Mouse (Mus musculus): ENCODE data around the gene Tnrc6b. TPM values are rescaled to one million over a fixed set of nuclear protein-coding genes. Genes with fewer than 3 reads are reported as not detected.

The Tnrc6b gene
- polyA plus RNA-seq, 1 experiment, result 8.2 TPM

DNA sequence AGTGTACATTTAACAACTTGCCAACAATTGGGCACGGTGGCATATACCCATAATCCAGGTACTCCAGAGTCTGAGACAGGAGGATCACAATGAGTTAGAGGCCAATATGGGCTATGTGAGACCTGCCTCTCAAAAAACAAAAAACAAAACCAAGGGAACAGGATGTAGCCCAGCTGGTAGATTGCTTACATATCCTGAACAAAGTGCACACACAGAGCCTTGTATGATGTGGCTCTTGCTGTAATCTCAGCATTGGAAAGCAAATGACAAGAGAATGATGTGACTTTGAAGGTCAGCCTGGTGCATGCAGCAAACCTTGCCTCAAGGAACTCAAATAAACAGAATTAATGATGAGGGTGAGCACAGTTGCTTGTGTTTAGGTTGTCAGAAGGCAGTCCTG is 30.7 kb downstream of the Tnrc6b start:
- Histone ChIP-seq H3K9me3 (ENCODE audit: control insufficient read depth, low read length) (no peaks in the 10 kb centered on the region), H3K27me3 (ENCODE audit: control insufficient read depth) (no peaks in the 10 kb centered on the region), H3K4me3 (replicated peaks) (no peak overlapping the region), H3K4me1 (ENCODE audit: control insufficient read depth) (peaks cover 74% of the 10 kb centered on the region), H3K36me3 (ENCODE audit: control insufficient read depth) (no peaks in the 10 kb centered on the region; the same call in 1 of the 2 replicates)
- TF ChIP-seq GATA1 (IDR thresholded peaks at IDR 0.05; ENCODE audit: low read length) (no peak), TAL1 (IDR thresholded peaks at IDR 0.05; ENCODE audit: low read length) (no peak)

DNA sequence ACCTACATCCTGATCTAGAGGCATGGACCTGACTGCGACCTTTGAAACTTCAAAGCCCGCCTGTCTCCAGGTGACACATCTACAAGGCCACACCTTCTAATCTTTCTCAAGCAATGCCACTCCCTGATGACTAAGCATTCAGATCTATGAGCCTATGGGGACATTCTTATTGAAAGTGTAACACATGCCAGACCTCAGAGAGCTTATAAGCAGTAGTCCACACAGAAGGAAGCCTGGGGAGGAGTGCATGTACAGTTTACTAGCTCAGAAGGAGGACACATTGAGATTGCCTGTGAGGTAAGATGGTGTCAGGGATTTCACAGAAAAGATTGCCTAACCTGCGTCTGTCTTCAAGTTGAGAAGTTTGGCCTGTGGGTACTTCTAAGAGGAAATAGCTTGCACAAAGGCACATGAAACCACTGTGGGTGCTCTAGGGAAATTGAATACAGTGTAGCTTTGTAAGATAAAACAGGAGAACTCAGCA is 31.9 kb downstream of the Tnrc6b start:
- Histone ChIP-seq H3K4me1 (ENCODE audit: control insufficient read depth) (peaks cover 72% of the 10 kb centered on the region), H3K36me3 (ENCODE audit: control insufficient read depth) (no peaks in the 10 kb centered on the region; the same call in 1 of the 2 replicates)

DNA sequence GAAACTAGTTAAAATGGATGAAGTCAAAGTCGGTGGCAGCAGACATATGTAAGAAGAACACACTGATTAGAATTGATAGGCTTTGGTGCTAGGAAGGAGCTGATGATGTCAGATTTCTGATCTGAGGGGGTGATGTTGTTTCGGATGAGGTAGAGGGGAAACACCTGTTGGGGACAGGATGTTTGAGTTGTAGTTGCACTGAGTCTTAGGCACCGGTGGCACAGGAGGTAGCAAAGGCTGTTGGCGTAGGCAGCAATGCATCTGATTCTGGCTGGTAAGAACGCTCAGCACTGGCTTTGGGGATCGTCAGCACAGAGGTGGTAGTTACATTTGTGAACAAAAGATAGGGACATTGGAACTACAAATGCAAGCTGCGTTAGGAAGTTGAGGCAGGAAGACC is 32.5 kb downstream of the Tnrc6b start:
- no peak for TF ChIP-seq GATA1 (IDR thresholded peaks at IDR 0.05; ENCODE audit: low read length)
- no peak for TF ChIP-seq TAL1 (IDR thresholded peaks at IDR 0.05; ENCODE audit: low read length)
- Histone ChIP-seq H3K27me3 (ENCODE audit: control insufficient read depth) (no peaks in the 10 kb centered on the region), H3K4me3 (replicated peaks) (peak overlapping the region; percentile 6), H3K36me3 (ENCODE audit: control insufficient read depth) (peaks cover 2% of the 10 kb centered on the region), H3K9me3 (ENCODE audit: control insufficient read depth, low read length) (no peaks in the 10 kb centered on the region), H3K4me1 (ENCODE audit: control insufficient read depth) (peaks cover 73% of the 10 kb centered on the region)

More for the DNA sequence above, 31.9 kb downstream of the Tnrc6b start:
- H3K27me3 ChIP-seq (ENCODE audit: control insufficient read depth), result no peaks in the 10 kb centered on the region
- H3K9me3 ChIP-seq (ENCODE audit: control insufficient read depth, low read length), result no peaks in the 10 kb centered on the region
- H3K4me3 ChIP-seq (replicated peaks), result peak overlapping the region; percentile 29
- TF ChIP-seq GATA1 (IDR thresholded peaks at IDR 0.05; ENCODE audit: low read length) (no peak), TAL1 (IDR thresholded peaks at IDR 0.05; ENCODE audit: low read length) (0 out of 3 replicates have a peak, but pooled peaks have one; percentile 10)

DNA sequence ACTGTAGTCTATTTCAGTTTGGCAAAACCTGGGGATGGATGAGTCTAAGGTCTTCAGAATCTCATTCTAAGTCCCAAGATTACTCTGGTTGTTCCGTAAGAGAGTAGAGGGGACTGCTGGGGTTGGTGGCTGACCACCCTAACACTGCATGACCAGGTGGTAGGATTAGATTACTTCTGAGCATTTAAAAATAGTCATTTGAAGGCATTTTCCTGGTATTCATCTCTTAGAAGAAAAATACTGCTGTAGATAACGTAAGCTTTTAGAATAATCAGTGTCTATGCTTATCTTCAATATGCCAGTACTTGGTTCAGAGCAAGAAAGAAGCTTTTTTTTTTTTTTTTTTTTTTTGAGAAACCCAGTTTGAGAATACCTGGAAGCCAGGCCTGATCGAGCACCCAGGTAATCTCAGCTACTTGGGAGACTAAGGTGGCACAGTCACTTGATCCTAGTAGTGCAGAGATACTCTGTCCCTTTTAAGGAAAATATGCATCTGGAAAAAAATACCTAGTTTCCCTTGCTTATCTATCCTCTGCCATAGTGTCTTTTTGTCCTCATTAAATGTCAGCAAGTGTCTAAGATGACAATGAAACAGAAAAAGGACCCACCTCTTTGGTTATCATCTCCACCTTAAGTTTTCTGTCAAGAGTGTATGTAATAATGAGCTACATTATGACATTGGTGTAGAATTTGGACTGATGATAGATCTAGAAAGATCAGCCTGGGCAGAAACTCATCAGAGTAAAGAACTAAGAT is 33.7 kb downstream of the Tnrc6b start:
- peak; percentile 38; the same call in 1 of the 3 replicates for TF ChIP-seq TAL1 (IDR thresholded peaks at IDR 0.05; ENCODE audit: low read length)
- TF ChIP-seq GATA1 (IDR thresholded peaks at IDR 0.05; ENCODE audit: low read length), result no peak; the same call in 1 of the 2 replicates
- H3K27me3 ChIP-seq (ENCODE audit: control insufficient read depth), result no peaks in the 10 kb centered on the region
- no peak overlapping the region for H3K4me3 ChIP-seq (replicated peaks)
- peaks cover 75% of the 10 kb centered on the region for H3K4me1 ChIP-seq (ENCODE audit: control insufficient read depth)
- H3K9me3 ChIP-seq (ENCODE audit: control insufficient read depth, low read length), result no peaks in the 10 kb centered on the region
- peaks cover 6% of the 10 kb centered on the region for H3K36me3 ChIP-seq (ENCODE audit: control insufficient read depth)

- Histone ChIP-seq H3K27me3 (ENCODE audit: control insufficient read depth) (no peaks in the 10 kb centered on the region), H3K36me3 (ENCODE audit: control insufficient read depth) (peaks cover 19% of the 10 kb centered on the region), H3K9me3 (ENCODE audit: control insufficient read depth, low read length) (no peaks in the 10 kb centered on the region), H3K4me1 (ENCODE audit: control insufficient read depth) (peaks cover 71% of the 10 kb centered on the region), H3K4me3 (replicated peaks) (no peak overlapping the region)
- TF ChIP-seq GATA1 (IDR thresholded peaks at IDR 0.05; ENCODE audit: low read length) (no peak), TAL1 (IDR thresholded peaks at IDR 0.05; ENCODE audit: low read length) (no peak)
Measured at GRCm38 (mm10) chr15:80748979-80749378, 37.9 kb downstream of the Tnrc6b start.

DNA sequence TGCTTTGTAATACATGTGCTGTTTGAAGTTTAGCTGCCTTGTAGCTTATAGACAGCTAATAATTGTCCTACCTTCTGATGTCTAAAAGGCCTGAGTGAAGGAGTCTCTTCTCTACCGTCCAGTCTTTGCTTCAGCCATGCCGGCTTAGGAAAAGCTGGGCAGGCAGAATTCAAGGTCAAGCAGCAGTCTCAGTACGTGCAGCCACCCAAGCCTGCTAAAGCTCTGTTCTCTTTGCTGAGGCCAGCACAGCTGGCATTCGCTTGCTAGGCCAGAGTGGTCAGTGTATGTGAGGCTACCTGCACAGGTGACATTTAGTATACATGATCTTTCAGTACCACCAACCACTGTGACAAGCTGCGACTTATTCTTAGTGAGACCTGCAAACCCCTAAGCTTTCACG is 42.2 kb downstream of the Tnrc6b start:
- no peaks in the 10 kb centered on the region for H3K9me3 ChIP-seq (ENCODE audit: control insufficient read depth, low read length)
- H3K4me1 ChIP-seq (ENCODE audit: control insufficient read depth), result peaks cover 68% of the 10 kb centered on the region
- no peaks in the 10 kb centered on the region for H3K27me3 ChIP-seq (ENCODE audit: control insufficient read depth)
- no peak for TF ChIP-seq GATA1 (IDR thresholded peaks at IDR 0.05; ENCODE audit: low read length)
- TF ChIP-seq TAL1 (IDR thresholded peaks at IDR 0.05; ENCODE audit: low read length), result no peak
- no peak overlapping the region for H3K4me3 ChIP-seq (replicated peaks)
- H3K36me3 ChIP-seq (ENCODE audit: control insufficient read depth), result peaks cover 37% of the 10 kb centered on the region

GRCm38 (mm10) chr15:80754103-80754502 is 43.0 kb downstream of the Tnrc6b start:
- H3K4me3 ChIP-seq (replicated peaks), result no peak overlapping the region
- peaks cover 65% of the 10 kb centered on the region for H3K4me1 ChIP-seq (ENCODE audit: control insufficient read depth)
- no peaks in the 10 kb centered on the region for H3K27me3 ChIP-seq (ENCODE audit: control insufficient read depth)
- TF ChIP-seq GATA1 (IDR thresholded peaks at IDR 0.05; ENCODE audit: low read length), result no peak
- no peak for TF ChIP-seq TAL1 (IDR thresholded peaks at IDR 0.05; ENCODE audit: low read length)
- peaks cover 36% of the 10 kb centered on the region for H3K36me3 ChIP-seq (ENCODE audit: control insufficient read depth)
- no peaks in the 10 kb centered on the region for H3K9me3 ChIP-seq (ENCODE audit: control insufficient read depth, low read length)

DNA sequence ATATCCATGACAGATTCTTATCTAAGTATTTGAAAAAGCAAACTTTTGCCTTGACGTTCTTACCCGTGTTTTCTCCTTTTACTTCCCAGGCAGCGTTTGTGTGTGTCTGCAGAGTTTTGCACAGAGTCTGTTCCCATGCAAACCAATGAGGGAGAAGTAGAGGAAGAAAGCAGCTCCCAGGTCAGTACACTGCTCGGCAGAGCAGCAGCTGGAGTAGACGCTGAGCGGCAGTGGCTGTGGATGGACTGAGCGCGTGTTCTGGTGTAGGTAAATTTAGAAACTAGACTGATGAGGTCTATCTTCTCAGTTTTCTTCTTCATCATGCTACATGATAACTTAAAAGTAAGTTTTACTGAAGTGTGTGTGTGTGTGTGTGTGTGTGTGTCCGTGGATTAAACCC is 48.3 kb downstream of the Tnrc6b start:
- Histone ChIP-seq H3K36me3 (ENCODE audit: control insufficient read depth) (peaks cover 48% of the 10 kb centered on the region), H3K4me1 (ENCODE audit: control insufficient read depth) (peaks cover 81% of the 10 kb centered on the region), H3K27me3 (ENCODE audit: control insufficient read depth) (no peaks in the 10 kb centered on the region), H3K4me3 (replicated peaks) (no peak overlapping the region), H3K9me3 (ENCODE audit: control insufficient read depth, low read length) (no peaks in the 10 kb centered on the region)
- no peak for TF ChIP-seq TAL1 (IDR thresholded peaks at IDR 0.05; ENCODE audit: low read length)
- no peak for TF ChIP-seq GATA1 (IDR thresholded peaks at IDR 0.05; ENCODE audit: low read length)

- H3K4me1 ChIP-seq (ENCODE audit: control insufficient read depth), result peaks cover 80% of the 10 kb centered on the region
- H3K36me3 ChIP-seq (ENCODE audit: control insufficient read depth), result peaks cover 42% of the 10 kb centered on the region
- peak overlapping the region; percentile 60 for H3K4me3 ChIP-seq (replicated peaks)
- no peak for TF ChIP-seq GATA1 (IDR thresholded peaks at IDR 0.05; ENCODE audit: low read length)
- no peaks in the 10 kb centered on the region for H3K9me3 ChIP-seq (ENCODE audit: control insufficient read depth, low read length)
- H3K27me3 ChIP-seq (ENCODE audit: control insufficient read depth), result no peaks in the 10 kb centered on the region
Measured at GRCm38 (mm10) chr15:80760504-80760903, 49.4 kb downstream of the Tnrc6b start.

Data from erythroblast, embryonic 14.5 days (primary cell).